Mouse (Mus musculus): ENCODE measurements around the gene Sipa1l1. TPM values are rescaled to one million over a fixed set of nuclear protein-coding genes. Genes with fewer than 3 reads are reported as not detected.
A peak's percentile ranks its signal among the peaks of the same experiment; 100 is the strongest.

Gene Sipa1l1
- polyA plus RNA-seq (2015; fragmentation: Nextera tagmentation; extraction: Ambion mirVana) = 31.9 and 39.0 TPM in 2 replicates

GRCm38 (mm10) chr12:82168820-82169533, at the start of gene Sipa1l1:
Gene Sipa1l1 (plus strand): TSS chr12:82169320.
- H3K4me1 ChIP-seq = peaks cover 40% of the 10 kb centered on the region
- H3K36me3 ChIP-seq = no peaks in the 10 kb centered on the region
- H3K27ac ChIP-seq = peak within 1 kb of the TSS; percentile 95
- H3K27me3 ChIP-seq = no peaks in the 10 kb centered on the region
- ATAC-seq (ENCODE audit: insufficient number of reproducible peaks, low FRiP score, low TSS enrichment, low read depth) = peak; percentile 86
- H3K4me3 ChIP-seq = peak within 1 kb of the TSS; percentile 89
- peak within 1 kb of the TSS; percentile 89 for H3K4me2 ChIP-seq
- no peaks in the 10 kb centered on the region for H3K9me3 ChIP-seq
- H3K9ac ChIP-seq = peak within 1 kb of the TSS; percentile 90
- WGBS = 1% methylated on average over 33 of the region's 43 CpGs

DNA sequence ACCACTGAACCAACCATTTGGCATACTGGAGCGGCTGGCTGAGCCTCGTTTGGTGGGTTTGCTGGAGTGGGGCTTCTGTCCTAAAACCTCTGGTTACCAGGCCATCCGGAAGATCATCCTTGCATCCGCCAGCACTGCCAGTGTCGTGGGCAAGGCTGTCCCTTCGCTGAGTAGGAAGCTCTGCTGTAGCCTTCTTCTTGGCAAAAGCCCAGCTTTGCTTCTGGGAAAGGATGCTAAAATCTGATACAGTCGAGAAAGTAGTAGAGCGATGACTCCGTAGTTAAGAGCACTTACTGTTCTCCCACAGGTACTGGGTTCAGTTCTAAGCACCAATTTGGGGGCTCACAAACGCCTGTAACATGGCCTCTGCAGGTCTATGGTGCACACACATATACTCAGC, 47.2 kb upstream of the Sipa1l1 start:
- H3K27me3 ChIP-seq = no peaks in the 10 kb centered on the region
- no peaks in the 10 kb centered on the region for H3K9me3 ChIP-seq
- peak overlapping the region; percentile 18; the same call in 1 of the 2 replicates for H3K27ac ChIP-seq
- no peak overlapping the region for H3K9ac ChIP-seq
- peaks cover 13% of the 10 kb centered on the region for H3K4me1 ChIP-seq
- peak overlapping the region; percentile 34; the same call in 1 of the 2 replicates for H3K4me2 ChIP-seq
- WGBS = 63% methylated on average over 10 of the region's 10 CpGs
- no peak for ATAC-seq (ENCODE audit: insufficient number of reproducible peaks, low FRiP score, low TSS enrichment, low read depth)
- H3K4me3 ChIP-seq = no peak overlapping the region
- no peaks in the 10 kb centered on the region for H3K36me3 ChIP-seq

GRCm38 (mm10) chr12:82122450-82123249, 46.5 kb upstream of the Sipa1l1 start:
- Histone ChIP-seq H3K27me3 (no peaks in the 10 kb centered on the region), H3K4me3 (no peak overlapping the region), H3K4me1 (peaks cover 13% of the 10 kb centered on the region), H3K36me3 (no peaks in the 10 kb centered on the region), H3K9me3 (no peaks in the 10 kb centered on the region), H3K27ac (peak overlapping the region; percentile 18; the same call in 1 of the 2 replicates), H3K9ac (no peak overlapping the region), H3K4me2 (peak overlapping the region; percentile 34)
- 14% methylated on average over 22 of the region's 22 CpGs for WGBS
- ATAC-seq (ENCODE audit: insufficient number of reproducible peaks, low FRiP score, low TSS enrichment, low read depth) = no peak

GRCm38 (mm10) chr12:82126796-82127195, 42.3 kb upstream of the Sipa1l1 start:
- no peaks in the 10 kb centered on the region for H3K36me3 ChIP-seq
- ATAC-seq (ENCODE audit: insufficient number of reproducible peaks, low FRiP score, low TSS enrichment, low read depth) = no peak
- 55% methylated on average over 3 of the region's 3 CpGs for WGBS
- H3K9me3 ChIP-seq = no peaks in the 10 kb centered on the region
- H3K4me2 ChIP-seq = no peak overlapping the region
- peaks cover 12% of the 10 kb centered on the region for H3K4me1 ChIP-seq
- H3K27me3 ChIP-seq = no peaks in the 10 kb centered on the region
- no peak overlapping the region for H3K27ac ChIP-seq
- no peak overlapping the region for H3K9ac ChIP-seq
- H3K4me3 ChIP-seq = no peak overlapping the region

DNA sequence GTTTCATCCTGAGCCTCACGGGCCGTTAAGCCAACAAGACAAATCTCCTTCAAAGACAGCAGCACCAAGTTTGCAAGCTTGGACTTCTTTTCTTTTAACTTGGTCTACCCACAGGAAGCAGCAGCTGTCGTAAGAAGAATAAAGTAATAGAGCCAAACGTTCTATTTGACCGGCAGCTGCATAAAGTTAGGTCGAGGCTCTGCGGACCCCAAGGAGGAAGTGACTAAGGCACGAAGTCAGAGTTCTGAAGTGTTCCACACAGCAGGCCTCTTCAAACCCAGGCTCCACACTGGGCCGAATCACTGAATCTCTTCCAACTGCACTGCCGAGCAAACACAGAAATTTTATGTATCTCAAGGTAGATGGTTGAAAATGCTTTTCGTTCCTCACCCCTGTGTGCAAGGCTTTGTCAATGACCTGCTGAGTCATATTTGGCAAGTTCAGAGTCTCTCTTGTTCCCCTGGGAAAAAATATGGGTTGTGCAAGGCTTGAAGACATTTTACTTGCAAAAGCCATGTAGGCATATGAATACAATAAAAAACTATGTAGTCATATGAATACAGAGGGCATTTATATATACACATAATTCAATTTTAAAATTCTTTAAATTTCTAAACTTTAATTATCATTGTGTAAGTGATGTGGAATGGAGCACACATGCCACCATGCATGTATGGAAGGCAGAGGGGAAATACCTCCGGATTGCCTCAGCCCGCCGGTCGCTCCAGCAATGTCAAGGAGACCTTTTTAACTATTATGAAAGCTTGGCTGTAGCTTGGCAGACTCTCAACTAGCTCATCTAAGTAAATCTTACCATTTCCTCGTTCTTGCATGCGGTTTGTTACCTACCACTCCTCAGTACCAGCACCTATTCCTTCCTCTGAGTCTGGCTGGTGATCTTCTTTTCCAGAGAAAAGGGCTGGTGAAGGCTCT, 29.6 kb upstream of the Sipa1l1 start:
- Histone ChIP-seq H3K4me1 (peaks cover 7% of the 10 kb centered on the region; the same call in 1 of the 2 replicates), H3K36me3 (no peaks in the 10 kb centered on the region), H3K4me2 (no peak overlapping the region), H3K4me3 (no peak overlapping the region), H3K9me3 (no peaks in the 10 kb centered on the region), H3K27ac (peak overlapping the region; percentile 57; the same call in 1 of the 2 replicates), H3K27me3 (no peaks in the 10 kb centered on the region), H3K9ac (no peak overlapping the region)
- 68% methylated on average over 17 of the region's 17 CpGs for WGBS
- no peak for ATAC-seq (ENCODE audit: insufficient number of reproducible peaks, low FRiP score, low TSS enrichment, low read depth)

DNA sequence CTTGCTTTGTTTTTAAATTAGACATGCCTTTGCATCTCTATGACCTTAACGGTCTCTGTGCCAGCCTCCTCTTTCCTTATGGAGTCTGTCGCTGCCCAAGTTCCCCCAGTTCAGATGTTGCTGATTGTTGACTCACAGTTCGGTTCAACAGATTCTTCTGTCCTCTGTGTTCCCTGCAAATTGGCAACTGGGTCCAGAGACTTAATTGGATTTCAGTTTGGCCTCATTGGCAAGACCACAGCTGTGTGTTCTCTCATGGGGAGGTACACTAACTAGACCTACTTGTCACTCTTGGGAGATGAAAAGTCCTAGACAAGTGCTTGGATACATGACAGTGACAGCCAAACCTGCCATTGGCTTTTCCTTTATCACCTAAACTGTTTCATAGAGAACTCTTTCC, 25.7 kb upstream of the Sipa1l1 start:
- Histone ChIP-seq H3K9me3 (no peaks in the 10 kb centered on the region), H3K4me1 (peaks cover 7% of the 10 kb centered on the region; the same call in 1 of the 2 replicates), H3K27me3 (no peaks in the 10 kb centered on the region), H3K36me3 (no peaks in the 10 kb centered on the region), H3K4me3 (no peak overlapping the region), H3K27ac (no peak overlapping the region), H3K4me2 (no peak overlapping the region), H3K9ac (no peak overlapping the region)
- WGBS = 87% methylated on average over 3 of the region's 3 CpGs
- ATAC-seq (ENCODE audit: insufficient number of reproducible peaks, low FRiP score, low TSS enrichment, low read depth) = no peak

- H3K9ac ChIP-seq = no peak overlapping the region
- H3K4me3 ChIP-seq = no peak overlapping the region
- ATAC-seq (ENCODE audit: insufficient number of reproducible peaks, low FRiP score, low TSS enrichment, low read depth) = no peak
- H3K36me3 ChIP-seq = no peaks in the 10 kb centered on the region
- H3K4me2 ChIP-seq = no peak overlapping the region
- H3K27me3 ChIP-seq = no peaks in the 10 kb centered on the region
- H3K9me3 ChIP-seq = no peaks in the 10 kb centered on the region
- no peak overlapping the region for H3K27ac ChIP-seq
- H3K4me1 ChIP-seq = peaks cover 5% of the 10 kb centered on the region; the same call in 1 of the 2 replicates
Observed at GRCm38 (mm10) chr12:82145173-82145572, 23.9 kb upstream of the Sipa1l1 start.

GRCm38 (mm10) chr12:82147021-82147693, 22.0 kb upstream of the Sipa1l1 start:
- Histone ChIP-seq H3K4me3 (no peak overlapping the region), H3K9ac (no peak overlapping the region), H3K27me3 (no peaks in the 10 kb centered on the region), H3K9me3 (no peaks in the 10 kb centered on the region), H3K4me1 (no peaks in the 10 kb centered on the region), H3K27ac (no peak overlapping the region), H3K36me3 (no peaks in the 10 kb centered on the region), H3K4me2 (no peak overlapping the region)
- ATAC-seq (ENCODE audit: insufficient number of reproducible peaks, low FRiP score, low TSS enrichment, low read depth) = no peak
- WGBS = 84% methylated on average over 12 of the region's 12 CpGs

DNA sequence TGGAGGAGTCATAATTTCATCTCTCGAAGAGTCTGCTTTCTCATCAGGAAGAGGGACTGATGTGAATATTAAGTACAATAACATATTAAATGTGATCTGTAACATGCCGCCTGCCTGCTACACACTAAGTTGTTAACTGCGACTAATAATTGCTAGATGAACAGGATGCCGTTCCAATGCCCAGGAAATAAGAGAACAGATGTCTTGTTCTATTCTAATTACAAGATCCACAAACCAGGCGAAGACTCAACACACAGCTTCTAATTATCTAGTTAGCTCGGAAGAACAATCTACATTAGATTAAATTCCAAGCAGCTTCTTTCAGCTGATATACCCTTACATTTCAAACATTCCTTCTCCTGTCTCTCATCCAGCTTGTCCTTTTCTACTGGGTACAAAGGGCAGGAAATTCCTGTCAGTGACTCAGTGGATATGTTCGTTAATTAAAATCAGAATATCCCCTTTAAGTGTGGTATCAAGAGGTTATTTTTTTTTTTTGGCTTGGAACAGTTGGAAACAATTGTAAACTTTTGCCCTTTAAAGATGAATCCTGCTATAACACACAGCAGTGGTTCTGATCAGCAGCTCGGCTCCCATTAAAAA, 20.7 kb upstream of the Sipa1l1 start:
- no peak for ATAC-seq (ENCODE audit: insufficient number of reproducible peaks, low FRiP score, low TSS enrichment, low read depth)
- H3K36me3 ChIP-seq = no peaks in the 10 kb centered on the region
- WGBS = 50% methylated on average over 8 of the region's 8 CpGs

GRCm38 (mm10) chr12:82151019-82151418, 18.1 kb upstream of the Sipa1l1 start:
- Histone ChIP-seq H3K9me3 (no peaks in the 10 kb centered on the region), H3K27me3 (no peaks in the 10 kb centered on the region), H3K4me1 (no peaks in the 10 kb centered on the region), H3K27ac (no peak overlapping the region), H3K36me3 (no peaks in the 10 kb centered on the region), H3K9ac (no peak overlapping the region), H3K4me2 (no peak overlapping the region), H3K4me3 (no peak overlapping the region)
- ATAC-seq (ENCODE audit: insufficient number of reproducible peaks, low FRiP score, low TSS enrichment, low read depth) = no peak
- 82% methylated on average over 2 of the region's 2 CpGs for WGBS

More for the DNA sequence above, 20.7 kb upstream of the Sipa1l1 start:
- Histone ChIP-seq H3K4me2 (no peak overlapping the region), H3K27ac (no peak overlapping the region), H3K4me1 (no peaks in the 10 kb centered on the region), H3K9me3 (no peaks in the 10 kb centered on the region), H3K4me3 (no peak overlapping the region), H3K27me3 (no peaks in the 10 kb centered on the region), H3K9ac (no peak overlapping the region)

DNA sequence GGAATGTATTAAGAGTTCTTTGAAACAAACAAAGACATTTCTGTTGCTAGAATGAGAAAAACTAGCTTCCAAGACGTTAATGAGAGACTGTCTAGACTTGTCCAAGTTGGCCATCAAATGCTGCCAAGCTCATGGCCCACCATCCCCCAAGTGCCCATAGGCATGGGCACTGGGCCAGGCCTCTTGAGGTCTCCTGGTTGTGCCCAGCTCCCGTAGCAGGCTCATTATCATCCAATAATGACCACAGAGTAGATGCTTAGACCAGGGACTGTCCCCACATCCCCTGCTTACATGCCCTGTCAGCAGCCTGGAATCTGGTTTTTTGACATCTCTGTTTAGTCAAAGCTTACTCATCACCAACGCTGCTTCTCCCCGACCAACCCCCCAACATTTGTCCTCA, 14.6 kb upstream of the Sipa1l1 start:
- Histone ChIP-seq H3K4me3 (no peak overlapping the region), H3K4me2 (no peak overlapping the region), H3K27ac (no peak overlapping the region), H3K9me3 (no peaks in the 10 kb centered on the region), H3K4me1 (no peaks in the 10 kb centered on the region), H3K9ac (no peak overlapping the region), H3K36me3 (no peaks in the 10 kb centered on the region), H3K27me3 (no peaks in the 10 kb centered on the region)
- ATAC-seq (ENCODE audit: insufficient number of reproducible peaks, low FRiP score, low TSS enrichment, low read depth) = no peak
- WGBS = 73% methylated on average over 4 of the region's 4 CpGs
